Mouse (Mus musculus) liver, postnatal 0 days (tissue): ENCODE results near the gene Clcf1.

ENCODE experiments used
- CTCF ChIP-seq: sonication (generic); IDR thresholded peaks from 2 replicates; pipeline ENCODE4 v1.5.1; 2016; ENCODE audit warnings: antibody characterized with exemption, low read depth
- EP300 ChIP-seq: IDR thresholded peaks from 2 replicates; pipeline ENCODE4 v1.6.1; 2016; ENCODE audit warnings: antibody characterized with exemption, low read depth, mild to moderate bottlenecking

DNA sequence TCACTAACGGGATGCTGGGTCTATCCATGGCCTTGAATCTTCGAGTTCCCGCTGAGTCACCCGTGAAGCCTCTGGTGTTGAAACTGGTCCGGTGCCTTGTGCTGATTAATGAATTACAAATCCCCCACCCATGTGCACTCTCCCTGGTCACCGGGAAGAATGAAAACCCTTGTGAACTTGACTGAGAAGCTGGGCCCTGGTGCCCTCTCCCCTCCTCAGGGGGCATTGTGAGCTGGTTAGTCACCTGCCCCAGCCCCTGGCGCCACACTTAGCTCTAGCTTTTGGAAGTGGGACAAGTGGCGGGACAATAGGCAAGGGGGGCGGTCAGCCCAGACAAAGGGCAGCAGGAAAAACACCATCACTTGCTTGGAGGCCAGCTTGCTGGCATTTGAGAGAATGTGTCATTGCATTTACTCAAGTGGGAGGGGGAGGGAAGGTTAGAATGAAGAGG lies 489 bp upstream of the Clcf1 start:
- no peak for TF ChIP-seq EP300
- no peak for TF ChIP-seq CTCF
